Mouse (Mus musculus) limb, embryonic 13.5 days (tissue): ENCODE measurements around the gene Traf3ip2. TPM values are rescaled to one million over a fixed set of nuclear protein-coding genes. Genes with fewer than 3 reads are reported as not detected.

Experiments used
- ATAC-seq: fragments of 200-750 bp; cut with Nextera tagmentation; 2 replicates; pipeline ENCODE4 v1.8.0; 2017; ENCODE audit warnings: low read depth, moderate number of reproducible peaks, moderate TSS enrichment; ENCODE audit not compliant: low FRiP score
- H3K27ac ChIP-seq: fragments of 300-500 bp; sonication (generic); 2 replicates; pipeline ENCODE4 v1.5.1; 2015; ENCODE audit warnings: inconsistent platforms, mild to moderate bottlenecking, moderate library complexity
- H3K27me3 ChIP-seq: fragments of 300-500 bp; sonication (generic); 2 replicates; pipeline ENCODE4 v1.6.1; 2015; ENCODE audit warnings: mild to moderate bottlenecking, inconsistent platforms
- H3K36me3 ChIP-seq: fragments of 300-500 bp; sonication (generic); 2 replicates; pipeline ENCODE4 v1.6.1; 2015; ENCODE audit warnings: inconsistent platforms, mild to moderate bottlenecking, moderate library complexity
- H3K4me1 ChIP-seq: fragments of 300-500 bp; sonication (generic); 2 replicates; pipeline ENCODE4 v1.6.1; 2015; ENCODE audit warnings: inconsistent platforms
- H3K4me2 ChIP-seq: fragments of 300-500 bp; sonication (generic); replicated peaks from 2 replicates; pipeline ENCODE4 v1.6.1; 2015; ENCODE audit warnings: inconsistent platforms, mild to moderate bottlenecking, moderate library complexity
- H3K4me3 ChIP-seq: fragments of 300-500 bp; sonication (generic); 2 replicates; pipeline ENCODE4 v1.5.1; 2015; ENCODE audit warnings: moderate library complexity, mild to moderate bottlenecking, inconsistent platforms
- H3K9ac ChIP-seq: fragments of 300-500 bp; sonication (generic); 2 replicates; pipeline ENCODE4 v1.6.1; 2015; ENCODE audit warnings: mild to moderate bottlenecking, inconsistent platforms
- H3K9me3 ChIP-seq: fragments of 300-500 bp; sonication (generic); 2 replicates; pipeline ENCODE4 v1.6.1; 2016; ENCODE audit warnings: inconsistent platforms
- WGBS: fragments of 180-500 bp; shearing (Covaris S2); methylation state at CpG from one replicate; pipeline ENCODE4 v1.1.7; 2015; 5-methylcytosine and 5-hydroxymethylcytosine counted together
- polyA plus RNA-seq: library from polyadenylated mRNA; unstranded; fragments of >200 nt; fragmentation: Nextera tagmentation; extraction: Ambion mirVana; gene quantifications from 2 replicates; pipeline ENCODE4 v1.2.1, GENCODE M21; 2015

The Traf3ip2 gene
- polyA plus RNA-seq, 1 experiment from 2014 or later, result 8.5 TPM

GRCm38 (mm10) chr10:39624837-39625625 is 12.3 kb downstream of the Traf3ip2 start:
- Histone ChIP-seq H3K4me2 (no peak overlapping the region), H3K4me1 (peaks cover 42% of the 10 kb centered on the region), H3K4me3 (no peak overlapping the region), H3K27ac (no peak overlapping the region; the same call in 1 of the 2 replicates), H3K9ac (no peak overlapping the region), H3K27me3 (no peaks in the 10 kb centered on the region), H3K9me3 (no peaks in the 10 kb centered on the region), H3K36me3 (peaks cover 16% of the 10 kb centered on the region; the same call in 1 of the 2 replicates)
- ATAC-seq, result no peak
- WGBS, result 26% methylated on average over 12 of the region's 12 CpGs

GRCm38 (mm10) chr10:39625626-39626260 is 13.0 kb downstream of the Traf3ip2 start:
- Histone ChIP-seq H3K4me3 (no peak overlapping the region), H3K27ac (0 out of 2 replicates have a peak overlapping the region, but pooled peaks have one; percentile 17), H3K9ac (no peak overlapping the region), H3K36me3 (peaks cover 13% of the 10 kb centered on the region; the same call in 1 of the 2 replicates), H3K9me3 (no peaks in the 10 kb centered on the region), H3K27me3 (no peaks in the 10 kb centered on the region), H3K4me2 (no peak overlapping the region), H3K4me1 (peaks cover 47% of the 10 kb centered on the region)
- ATAC-seq, result no peak
- WGBS, result 45% methylated on average over 11 of the region's 11 CpGs

GRCm38 (mm10) chr10:39626376-39626775 is 13.6 kb downstream of the Traf3ip2 start:
- Histone ChIP-seq H3K4me2 (no peak overlapping the region), H3K27me3 (no peaks in the 10 kb centered on the region), H3K9me3 (no peaks in the 10 kb centered on the region), H3K9ac (no peak overlapping the region), H3K36me3 (peaks cover 9% of the 10 kb centered on the region; the same call in 1 of the 2 replicates), H3K27ac (no peak overlapping the region), H3K4me1 (peaks cover 51% of the 10 kb centered on the region), H3K4me3 (no peak overlapping the region)
- no peak for ATAC-seq
- WGBS, result 75% methylated on average over 12 of the region's 12 CpGs

- Histone ChIP-seq H3K27ac (no peak overlapping the region), H3K36me3 (no peaks in the 10 kb centered on the region), H3K9ac (no peak overlapping the region), H3K9me3 (no peaks in the 10 kb centered on the region), H3K4me3 (no peak overlapping the region), H3K4me2 (no peak overlapping the region), H3K27me3 (no peaks in the 10 kb centered on the region), H3K4me1 (peaks cover 56% of the 10 kb centered on the region)
- ATAC-seq, result no peak
- WGBS, result 49% methylated on average over 10 of the region's 10 CpGs
These were observed 16.2 kb downstream of the Traf3ip2 start for GRCm38 (mm10) chr10:39628799-39629517.

- Histone ChIP-seq H3K27ac (peak overlapping the region; percentile 69; the same call in 1 of the 2 replicates), H3K9ac (0 out of 2 replicates have a peak overlapping the region, but pooled peaks have one; percentile 3), H3K9me3 (no peaks in the 10 kb centered on the region), H3K4me1 (peaks cover 46% of the 10 kb centered on the region), H3K36me3 (peaks cover 5% of the 10 kb centered on the region; the same call in 1 of the 2 replicates), H3K4me3 (no peak overlapping the region), H3K4me2 (peak overlapping the region; percentile 37; the same call in 1 of the 2 replicates), H3K27me3 (no peaks in the 10 kb centered on the region)
- 34% methylated on average over 18 of the region's 18 CpGs for WGBS
- ATAC-seq, result peak; percentile 42; the same call in 1 of the 2 replicates
These were observed 17.2 kb downstream of the Traf3ip2 start for GRCm38 (mm10) chr10:39629746-39630552.

- H3K9ac ChIP-seq, result no peak overlapping the region
- no peaks in the 10 kb centered on the region for H3K27me3 ChIP-seq
- H3K36me3 ChIP-seq, result peaks cover 9% of the 10 kb centered on the region; the same call in 1 of the 2 replicates
- WGBS, result 59% methylated on average over 6 of the region's 6 CpGs
- no peak overlapping the region; the same call in 1 of the 2 replicates for H3K27ac ChIP-seq
- no peak overlapping the region for H3K4me2 ChIP-seq
- peaks cover 37% of the 10 kb centered on the region for H3K4me1 ChIP-seq
- no peaks in the 10 kb centered on the region for H3K9me3 ChIP-seq
- ATAC-seq, result no peak
- H3K4me3 ChIP-seq, result no peak overlapping the region
These were observed 18.1 kb downstream of the Traf3ip2 start for GRCm38 (mm10) chr10:39630811-39631210.

GRCm38 (mm10) chr10:39631627-39632026 is 18.9 kb downstream of the Traf3ip2 start:
- peaks cover 31% of the 10 kb centered on the region for H3K4me1 ChIP-seq
- H3K36me3 ChIP-seq, result peaks cover 9% of the 10 kb centered on the region; the same call in 1 of the 2 replicates
- H3K4me2 ChIP-seq, result no peak overlapping the region
- no peak for ATAC-seq
- H3K9me3 ChIP-seq, result no peaks in the 10 kb centered on the region
- H3K4me3 ChIP-seq, result no peak overlapping the region
- no peak overlapping the region for H3K9ac ChIP-seq
- H3K27ac ChIP-seq, result no peak overlapping the region
- WGBS, result 43% methylated on average over 14 of the region's 14 CpGs
- no peaks in the 10 kb centered on the region for H3K27me3 ChIP-seq

GRCm38 (mm10) chr10:39633379-39633778 is 20.6 kb downstream of the Traf3ip2 start:
- no peak overlapping the region for H3K4me2 ChIP-seq
- H3K9ac ChIP-seq, result no peak overlapping the region
- no peak for ATAC-seq
- no peak overlapping the region for H3K27ac ChIP-seq
- H3K4me1 ChIP-seq, result peaks cover 33% of the 10 kb centered on the region
- H3K9me3 ChIP-seq, result no peaks in the 10 kb centered on the region
- 79% methylated on average over 6 of the region's 6 CpGs for WGBS
- H3K4me3 ChIP-seq, result no peak overlapping the region
- no peaks in the 10 kb centered on the region for H3K27me3 ChIP-seq
- H3K36me3 ChIP-seq, result peaks cover 17% of the 10 kb centered on the region

GRCm38 (mm10) chr10:39634423-39635101 is 21.8 kb downstream of the Traf3ip2 start:
- Histone ChIP-seq H3K27me3 (no peaks in the 10 kb centered on the region), H3K9ac (no peak overlapping the region), H3K9me3 (no peaks in the 10 kb centered on the region), H3K4me3 (no peak overlapping the region), H3K4me2 (no peak overlapping the region), H3K36me3 (peaks cover 20% of the 10 kb centered on the region), H3K4me1 (peaks cover 35% of the 10 kb centered on the region), H3K27ac (no peak overlapping the region)
- WGBS, result 92% methylated on average over 13 of the region's 13 CpGs
- no peak for ATAC-seq

GRCm38 (mm10) chr10:39638862-39639261 is 26.1 kb downstream of the Traf3ip2 start:
- Histone ChIP-seq H3K27ac (no peak overlapping the region; the same call in 1 of the 2 replicates), H3K9me3 (no peaks in the 10 kb centered on the region), H3K4me2 (no peak overlapping the region), H3K36me3 (peaks cover 20% of the 10 kb centered on the region), H3K9ac (no peak overlapping the region), H3K27me3 (no peaks in the 10 kb centered on the region), H3K4me1 (peaks cover 27% of the 10 kb centered on the region), H3K4me3 (no peak overlapping the region)
- WGBS, result 18% methylated on average over 3 of the region's 3 CpGs
- ATAC-seq, result no peak

- Histone ChIP-seq H3K4me2 (no peak overlapping the region), H3K9ac (no peak overlapping the region), H3K36me3 (peaks cover 16% of the 10 kb centered on the region), H3K4me3 (no peak overlapping the region), H3K27me3 (no peaks in the 10 kb centered on the region), H3K27ac (no peak overlapping the region), H3K4me1 (peaks cover 27% of the 10 kb centered on the region), H3K9me3 (no peaks in the 10 kb centered on the region)
- 86% methylated on average over 5 of the region's 5 CpGs for WGBS
- no peak for ATAC-seq
These were observed 27.0 kb downstream of the Traf3ip2 start for GRCm38 (mm10) chr10:39639783-39640182.
